Mouse (Mus musculus): Measurements from ENCODE around the gene Cers1.

Gene Cers1

GRCm38 (mm10) chr8:70316511-70317504, 1.2 kb downstream of the Cers1 start:
- DNase-seq (ENCODE audit: low spot score) = peak; percentile 70

- DNase-seq (ENCODE audit: low spot score) = no peak
Measured at GRCm38 (mm10) chr8:70317872-70318271, 2.3 kb downstream of the Cers1 start.

GRCm38 (mm10) chr8:70323716-70324115, 8.1 kb downstream of the Cers1 start:
- no peak for DNase-seq (ENCODE audit: low spot score)

GRCm38 (mm10) chr8:70327512-70327911, 11.9 kb downstream of the Cers1 start:
- DNase-seq (ENCODE audit: low spot score) = no peak

GRCm38 (mm10) chr8:70329124-70329834, 13.7 kb downstream of the Cers1 start, which contains the start of gene Gdf1:
Gene Gdf1 (plus strand): TSS chr8:70329817.
- peak; percentile 45 for DNase-seq (ENCODE audit: low spot score)

- no peak for DNase-seq (ENCODE audit: low spot score)
Measured at GRCm38 (mm10) chr8:70329835-70330740, 14.5 kb downstream of the Cers1 start.

- DNase-seq (ENCODE audit: low spot score) = peak; percentile 55
Measured at GRCm38 (mm10) chr8:70330741-70331364, 15.3 kb downstream of the Cers1 start.

- no peak for DNase-seq (ENCODE audit: low spot score)
Measured at GRCm38 (mm10) chr8:70331526-70331925, 16.0 kb downstream of the Cers1 start.

- peak; percentile 58 for DNase-seq (ENCODE audit: low spot score)
Measured at GRCm38 (mm10) chr8:70332070-70332877, 16.7 kb downstream of the Cers1 start.

GRCm38 (mm10) chr8:70332878-70333202, 17.3 kb downstream of the Cers1 start:
- DNase-seq (ENCODE audit: low spot score) = no peak

- DNase-seq (ENCODE audit: low spot score) = no peak
Measured at GRCm38 (mm10) chr8:70338931-70339330, 23.4 kb downstream of the Cers1 start.

GRCm38 (mm10) chr8:70340659-70341058, 25.1 kb downstream of the Cers1 start:
- no peak for DNase-seq (ENCODE audit: low spot score)

- no peak for DNase-seq (ENCODE audit: low spot score)
Measured at GRCm38 (mm10) chr8:70342007-70342406, 26.4 kb downstream of the Cers1 start.

GRCm38 (mm10) chr8:70343076-70343475, 27.5 kb downstream of the Cers1 start:
- DNase-seq (ENCODE audit: low spot score) = no peak

GRCm38 (mm10) chr8:70343696-70344095, 28.1 kb downstream of the Cers1 start:
- DNase-seq (ENCODE audit: low spot score) = no peak

- no peak for DNase-seq (ENCODE audit: low spot score)
Measured at GRCm38 (mm10) chr8:70344279-70344678, 28.7 kb downstream of the Cers1 start.

GRCm38 (mm10) chr8:70347443-70347842, 31.9 kb downstream of the Cers1 start:
- no peak for DNase-seq (ENCODE audit: low spot score)

GRCm38 (mm10) chr8:70347860-70348420, 32.4 kb downstream of the Cers1 start:
- no peak for DNase-seq (ENCODE audit: low spot score)

- no peak for DNase-seq (ENCODE audit: low spot score)
Measured at GRCm38 (mm10) chr8:70351035-70351999, 35.7 kb downstream of the Cers1 start.

All from testis, postnatal 14 days (tissue).